Mouse (Mus musculus): Measurements from ENCODE around the gene Mmp24. TPM values are rescaled to one million over a fixed set of nuclear protein-coding genes. Genes with fewer than 3 reads are reported as not detected.

Mmp24 gene
- polyA plus RNA-seq, 2 experiments = 0.01 TPM; not detected in 1

DNA sequence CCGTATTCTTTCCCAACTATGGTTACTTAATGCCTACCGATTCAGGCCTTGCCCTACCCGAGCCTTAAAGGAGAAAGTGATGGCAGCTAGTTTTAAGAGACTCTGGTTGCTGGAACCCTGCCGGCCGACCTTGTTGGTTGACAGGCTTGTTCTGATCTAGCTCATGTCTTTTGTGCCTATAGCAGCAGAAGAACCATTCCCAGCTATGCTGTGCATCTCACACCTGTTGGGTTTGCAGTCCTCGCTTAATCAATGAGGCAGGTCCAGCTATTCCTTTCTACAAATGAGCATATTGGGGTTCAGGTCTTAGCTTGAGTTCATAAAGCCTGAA lies 30.7 kb downstream of the Mmp24 start:
- Histone ChIP-seq H3K27ac (no peak overlapping the region), H3K36me3 (replicated peaks; ENCODE audit: control insufficient read depth, insufficient read depth, low read depth) (no peaks in the 10 kb centered on the region), H3K4me1 (replicated peaks; ENCODE audit: control insufficient read depth in 2 of 2, insufficient read depth in 2 of 2, low read length in 1 of 2) (no peaks in the 10 kb centered on the region), H3K4me3 (ENCODE audit: insufficient read depth in 1 of 2, low read depth in 2 of 2, low read length in 2 of 2) (no peak overlapping the region), H3K27me3 (ENCODE audit: control insufficient read depth, insufficient read depth, low read length) (no peaks in the 10 kb centered on the region; the same call in 1 of the 2 replicates), H3K9ac (replicated peaks) (no peak overlapping the region), H3K9me3 (ENCODE audit: control insufficient read depth, low read length) (no peaks in the 10 kb centered on the region), H3K4me2 (ENCODE audit: low read depth) (no peak overlapping the region)
- DNase-seq (ENCODE audit: low read depth in 3 of 3, low spot score in 3 of 3) (no peak), ATAC-seq (ENCODE audit: insufficient read depth) (no peak)
- WGBS (ENCODE audit: insufficient replicate concordance) = 47% methylated on average over 6 of the region's 6 CpGs
- TF ChIP-seq CTCF (IDR thresholded peaks at IDR 0.05; ENCODE audit: low read depth) (no peak), EP300 (IDR thresholded peaks at IDR 0.05; ENCODE audit: low read depth) (no peak)

DNA sequence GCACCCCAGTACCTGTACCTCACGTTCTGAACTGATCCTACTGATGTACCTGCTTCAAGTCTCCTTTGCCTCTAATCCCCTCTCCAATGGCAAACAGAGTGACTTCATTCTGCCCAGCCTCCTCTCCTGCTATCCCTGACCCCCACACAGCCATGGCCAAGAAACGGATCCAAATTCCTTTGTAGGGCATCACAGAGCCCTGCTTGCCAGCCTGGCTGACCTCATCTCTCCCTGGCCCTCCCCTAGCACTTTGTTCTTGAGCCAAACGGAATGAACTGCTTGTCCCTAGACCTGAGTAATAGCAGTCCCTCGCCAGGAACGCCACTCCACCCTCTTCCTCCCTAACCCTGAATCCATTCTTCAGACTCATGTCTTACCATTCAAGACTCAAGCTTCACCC lies 31.4 kb downstream of the Mmp24 start:
- TF ChIP-seq EP300 (IDR thresholded peaks at IDR 0.05; ENCODE audit: low read depth) = no peak
- TF ChIP-seq CTCF (IDR thresholded peaks at IDR 0.05; ENCODE audit: low read depth) = no peak
- DNase-seq (ENCODE audit: low read depth in 3 of 3, low spot score in 3 of 3) (no peak), ATAC-seq (ENCODE audit: insufficient read depth) (no peak)
- no peaks in the 10 kb centered on the region for H3K36me3 ChIP-seq (replicated peaks; ENCODE audit: control insufficient read depth, insufficient read depth, low read depth)
- H3K27me3 ChIP-seq (ENCODE audit: control insufficient read depth, insufficient read depth, low read length) = no peaks in the 10 kb centered on the region; the same call in 1 of the 2 replicates
- H3K9ac ChIP-seq (replicated peaks) = no peak overlapping the region
- H3K4me1 ChIP-seq (replicated peaks; ENCODE audit: control insufficient read depth in 2 of 2, insufficient read depth in 2 of 2, low read length in 1 of 2) = no peaks in the 10 kb centered on the region
- H3K9me3 ChIP-seq (ENCODE audit: control insufficient read depth, low read length) = no peaks in the 10 kb centered on the region
- no peak overlapping the region for H3K4me2 ChIP-seq (ENCODE audit: low read depth)
- no peak overlapping the region for H3K4me3 ChIP-seq (ENCODE audit: insufficient read depth in 1 of 2, low read depth in 2 of 2, low read length in 2 of 2)
- H3K27ac ChIP-seq = no peak overlapping the region
- WGBS (ENCODE audit: insufficient replicate concordance) = 49% methylated on average over 5 of the region's 5 CpGs

DNA sequence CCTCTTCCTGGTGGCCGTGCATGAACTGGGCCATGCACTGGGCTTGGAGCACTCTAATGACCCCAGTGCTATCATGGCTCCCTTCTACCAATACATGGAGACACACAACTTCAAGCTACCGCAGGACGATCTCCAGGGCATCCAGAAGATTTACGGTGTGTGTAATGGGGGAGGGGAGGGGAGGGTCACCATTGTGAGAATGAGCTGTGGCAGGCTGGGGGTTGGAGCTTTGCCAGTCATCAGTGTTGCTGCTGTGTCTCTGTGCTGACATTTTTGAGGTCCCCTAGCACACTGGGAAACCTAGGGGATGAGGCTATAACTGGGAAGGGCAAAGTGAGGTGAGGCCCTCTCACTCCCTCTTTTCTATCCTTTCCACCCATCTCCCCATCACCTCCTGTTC lies 32.3 kb downstream of the Mmp24 start:
- no peak for DNase-seq (ENCODE audit: low read depth in 3 of 3, low spot score in 3 of 3)
- ATAC-seq (ENCODE audit: insufficient read depth) = no peak
- Histone ChIP-seq H3K36me3 (replicated peaks; ENCODE audit: control insufficient read depth, insufficient read depth, low read depth) (no peaks in the 10 kb centered on the region), H3K9ac (replicated peaks) (no peak overlapping the region), H3K4me2 (ENCODE audit: low read depth) (no peak overlapping the region), H3K4me1 (replicated peaks; ENCODE audit: control insufficient read depth in 2 of 2, insufficient read depth in 2 of 2, low read length in 1 of 2) (no peaks in the 10 kb centered on the region), H3K4me3 (ENCODE audit: insufficient read depth in 1 of 2, low read depth in 2 of 2, low read length in 2 of 2) (no peak overlapping the region), H3K27me3 (ENCODE audit: control insufficient read depth, insufficient read depth, low read length) (no peaks in the 10 kb centered on the region; the same call in 1 of the 2 replicates), H3K9me3 (ENCODE audit: control insufficient read depth, low read length) (no peaks in the 10 kb centered on the region), H3K27ac (no peak overlapping the region)
- TF ChIP-seq CTCF (IDR thresholded peaks at IDR 0.05; ENCODE audit: low read depth) (no peak), EP300 (IDR thresholded peaks at IDR 0.05; ENCODE audit: low read depth) (no peak)
- 53% methylated on average over 4 of the region's 4 CpGs for WGBS (ENCODE audit: insufficient replicate concordance)

DNA sequence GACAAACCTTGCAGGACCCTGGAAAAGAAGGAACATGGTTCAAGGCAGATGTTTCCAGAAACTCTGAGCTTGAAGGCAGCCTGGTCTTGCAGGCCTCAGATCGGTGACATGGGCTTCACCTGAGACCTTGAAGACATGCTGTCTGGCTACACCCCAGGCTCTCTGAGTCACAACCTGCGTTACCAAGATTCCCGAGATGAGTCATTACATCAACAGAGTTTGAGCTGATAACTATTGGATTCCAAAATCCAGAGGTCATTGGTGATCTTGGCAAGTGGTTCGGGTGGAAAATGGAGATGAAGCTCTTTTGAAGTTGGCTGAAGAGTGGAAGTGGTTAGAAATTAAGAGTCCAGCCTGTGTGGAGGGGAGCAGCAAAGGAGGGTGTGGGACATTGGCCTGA lies 34.5 kb downstream of the Mmp24 start:
- 55% methylated on average over 4 of the region's 4 CpGs for WGBS (ENCODE audit: insufficient replicate concordance)
- Histone ChIP-seq H3K4me3 (ENCODE audit: insufficient read depth in 1 of 2, low read depth in 2 of 2, low read length in 2 of 2) (no peak overlapping the region), H3K36me3 (replicated peaks; ENCODE audit: control insufficient read depth, insufficient read depth, low read depth) (no peaks in the 10 kb centered on the region), H3K9ac (replicated peaks) (no peak overlapping the region), H3K27ac (no peak overlapping the region), H3K27me3 (ENCODE audit: control insufficient read depth, insufficient read depth, low read length) (no peaks in the 10 kb centered on the region; the same call in 1 of the 2 replicates), H3K9me3 (ENCODE audit: control insufficient read depth, low read length) (no peaks in the 10 kb centered on the region), H3K4me1 (replicated peaks; ENCODE audit: control insufficient read depth in 2 of 2, insufficient read depth in 2 of 2, low read length in 1 of 2) (no peaks in the 10 kb centered on the region), H3K4me2 (ENCODE audit: low read depth) (no peak overlapping the region)
- ATAC-seq (ENCODE audit: insufficient read depth) (no peak), DNase-seq (ENCODE audit: low read depth in 3 of 3, low spot score in 3 of 3) (no peak)
- TF ChIP-seq CTCF (IDR thresholded peaks at IDR 0.05; ENCODE audit: low read depth) (no peak), EP300 (IDR thresholded peaks at IDR 0.05; ENCODE audit: low read depth) (no peak)

DNA sequence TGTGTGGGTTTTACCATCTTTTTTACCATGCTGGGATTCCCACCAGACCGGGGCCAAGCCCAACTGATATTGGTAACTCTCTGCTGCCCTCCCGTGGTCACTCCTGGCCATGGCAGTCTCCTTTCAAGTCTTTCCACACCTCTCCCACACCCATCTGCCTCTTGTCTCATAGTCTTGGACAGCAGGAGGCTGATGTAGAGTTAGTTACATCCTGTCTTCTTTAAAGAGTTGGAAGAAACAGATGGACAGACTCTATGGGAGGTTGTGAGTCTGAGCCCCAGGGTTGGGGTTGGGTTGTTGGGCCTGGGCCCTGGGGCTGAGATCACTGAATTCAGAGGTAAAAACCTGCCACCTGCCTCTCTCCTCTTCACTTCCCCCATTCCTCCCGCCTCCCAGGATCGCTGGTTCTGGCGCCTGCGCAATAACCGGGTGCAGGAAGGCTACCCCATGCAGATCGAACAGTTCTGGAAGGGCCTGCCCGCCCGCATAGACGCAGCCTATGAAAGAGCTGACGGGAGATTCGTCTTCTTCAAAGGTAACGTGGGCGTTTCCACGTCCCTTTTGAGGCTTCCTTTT lies 36.8 kb downstream of the Mmp24 start:
- TF ChIP-seq EP300 (IDR thresholded peaks at IDR 0.05; ENCODE audit: low read depth) (no peak), CTCF (IDR thresholded peaks at IDR 0.05; ENCODE audit: low read depth) (peak; percentile 97)
- H3K4me1 ChIP-seq (replicated peaks; ENCODE audit: control insufficient read depth in 2 of 2, insufficient read depth in 2 of 2, low read length in 1 of 2) = no peaks in the 10 kb centered on the region
- H3K4me2 ChIP-seq (ENCODE audit: low read depth) = no peak overlapping the region
- no peaks in the 10 kb centered on the region for H3K9me3 ChIP-seq (ENCODE audit: control insufficient read depth, low read length)
- no peak for ATAC-seq (ENCODE audit: insufficient read depth)
- no peak overlapping the region for H3K4me3 ChIP-seq (ENCODE audit: insufficient read depth in 1 of 2, low read depth in 2 of 2, low read length in 2 of 2)
- no peak overlapping the region for H3K27ac ChIP-seq
- no peaks in the 10 kb centered on the region for H3K36me3 ChIP-seq (replicated peaks; ENCODE audit: control insufficient read depth, insufficient read depth, low read depth)
- WGBS (ENCODE audit: insufficient replicate concordance) = 38% methylated on average over 16 of the region's 16 CpGs
- no peaks in the 10 kb centered on the region for H3K27me3 ChIP-seq (ENCODE audit: control insufficient read depth, insufficient read depth, low read length)
- DNase-seq (ENCODE audit: low read depth in 3 of 3, low spot score in 3 of 3) = peak; percentile 42 to 60 (median 45)
- H3K9ac ChIP-seq (replicated peaks) = no peak overlapping the region
